Mouse (Mus musculus) midbrain, postnatal 0 days (tissue): Measurements from ENCODE around the gene Fbxw26. TPM values are rescaled to one million over a fixed set of nuclear protein-coding genes. Genes with fewer than 3 reads are reported as not detected.
"Not testable (repeated sequence)": the region's sequence is repeated elsewhere in the genome, so short reads cannot be mapped to it uniquely, and the experiment has no call there.

Experiments
- ATAC-seq: fragments of 200-750 bp; cut with Nextera tagmentation; 2 replicates; pipeline ENCODE4 v1.8.0; 2017; ENCODE audit warnings: moderate number of reproducible peaks, mild to moderate bottlenecking, moderate TSS enrichment, moderate library complexity; ENCODE audit not compliant: low FRiP score
- DNase-seq: peaks from one replicate; pipeline ENCODE4 v3.0.0-alpha.2; 2015; ENCODE audit warnings: low spot score
- H3K27ac ChIP-seq: fragments of 300-500 bp; sonication (generic); 2 replicates; pipeline ENCODE4 v1.5.1; 2014; ENCODE audit warnings: low read depth, mild to moderate bottlenecking, low read length, mixed read lengths
- H3K27me3 ChIP-seq: fragments of 300-500 bp; sonication (generic); 2 replicates; pipeline ENCODE4 v1.6.1; 2014; ENCODE audit warnings: low read length, control low read depth, mixed read lengths; ENCODE audit not compliant: insufficient read depth
- H3K36me3 ChIP-seq: fragments of 300-500 bp; sonication (generic); 2 replicates; pipeline ENCODE4 v1.6.1; 2014; ENCODE audit warnings: low read length, control low read depth, mixed read lengths; ENCODE audit not compliant: insufficient read depth
- H3K4me1 ChIP-seq: fragments of 300-500 bp; sonication (generic); 2 replicates; pipeline ENCODE4 v1.6.1; 2014; ENCODE audit warnings: mild to moderate bottlenecking, control low read depth, antibody characterized with exemption, low read length, mixed read lengths; ENCODE audit not compliant: insufficient read depth
- H3K4me2 ChIP-seq: fragments of 300-500 bp; sonication (generic); 2 replicates; pipeline ENCODE4 v1.6.1; 2014; ENCODE audit warnings: low read depth, mild to moderate bottlenecking, low read length, mixed read lengths; ENCODE audit not compliant: poor library complexity, severe bottlenecking
- H3K4me3 ChIP-seq: fragments of 300-500 bp; sonication (generic); 2 replicates; pipeline ENCODE4 v1.5.1; 2014; ENCODE audit warnings: low read depth, mild to moderate bottlenecking, low read length, moderate library complexity
- H3K9ac ChIP-seq: fragments of 300-500 bp; sonication (generic); replicated peaks from 2 replicates; pipeline ENCODE4 v1.6.1; 2014; ENCODE audit warnings: mild to moderate bottlenecking, low read length, moderate library complexity, mixed read lengths; ENCODE audit not compliant: poor library complexity, severe bottlenecking
- H3K9me3 ChIP-seq: fragments of 300-500 bp; sonication (generic); 2 replicates; pipeline ENCODE4 v1.6.1; 2016; ENCODE audit warnings: low read length, control low read depth
- CTCF ChIP-seq: IDR thresholded peaks from 2 replicates; pipeline ENCODE4 v1.5.1; 2016; ENCODE audit warnings: antibody characterized with exemption, mild to moderate bottlenecking
- WGBS: fragments of 180-500 bp; shearing (Covaris S2); extraction: QIAGEN DNeasy Blood & Tissue Kit; methylation state at CpG from one replicate; pipeline ENCODE4 v1.1.7; 2014; 5-methylcytosine and 5-hydroxymethylcytosine counted together
- polyA plus RNA-seq: library from polyadenylated mRNA; unstranded; fragments of >200 nt; fragmentation: Nextera tagmentation; extraction: Ambion mirVana; gene quantifications from 2 replicates; pipeline ENCODE4 v1.2.1, GENCODE M21; 2015
- total RNA-seq: library from RNA; depleted of rRNA; stranded (reverse); fragments of >200 nt; gene quantifications from 2 replicates; pipeline ENCODE4 v1.2.3, GENCODE M21; 2014; rRNA removed

The Fbxw26 gene
- total RNA-seq (not detected in 2 replicates), polyA plus RNA-seq (not detected in 2 replicates)

GRCm38 (mm10) chr9:109745989-109746388 is at the start of gene Fbxw26:
Gene Fbxw26 (minus strand): TSS chr9:109746089.
- not testable (repeated sequence) for H3K27ac ChIP-seq, H3K4me1 ChIP-seq, H3K4me3 ChIP-seq, H3K4me2 ChIP-seq, DNase-seq, H3K27me3 ChIP-seq, H3K36me3 ChIP-seq, H3K9me3 ChIP-seq, H3K9ac ChIP-seq, ATAC-seq
- 76% methylated on average over 3 of the region's 3 CpGs for WGBS

DNA sequence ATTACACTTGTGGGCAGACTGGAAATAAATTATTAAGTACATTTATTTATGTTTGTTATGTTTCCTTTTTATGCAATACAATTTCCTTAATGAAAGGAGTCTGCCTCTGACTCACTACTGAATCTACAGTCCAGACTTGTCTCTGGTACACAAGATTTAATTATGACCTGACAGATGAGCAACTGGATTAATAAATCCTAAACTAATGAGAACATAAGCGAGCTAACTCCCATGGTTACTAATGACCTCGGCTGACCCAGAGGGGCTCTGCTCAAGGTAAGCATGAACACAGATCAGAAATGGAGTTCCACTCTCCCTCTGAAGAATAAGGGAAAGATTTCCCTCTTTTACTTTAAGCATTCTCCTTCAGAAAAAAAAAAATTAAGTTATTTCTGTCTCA is 49.3 kb upstream of the Fbxw26 start:
- Histone ChIP-seq H3K27me3 (no peaks in the 10 kb centered on the region), H3K4me1 (no peaks in the 10 kb centered on the region), H3K9ac (no peak overlapping the region), H3K9me3 (no peaks in the 10 kb centered on the region), H3K4me3 (no peak overlapping the region), H3K4me2 (no peak overlapping the region), H3K36me3 (no peaks in the 10 kb centered on the region), H3K27ac (no peak overlapping the region)
- 82% methylated on average over 2 of the region's 2 CpGs for WGBS
- TF ChIP-seq CTCF, result no peak
- ATAC-seq (no peak), DNase-seq (no peak)

DNA sequence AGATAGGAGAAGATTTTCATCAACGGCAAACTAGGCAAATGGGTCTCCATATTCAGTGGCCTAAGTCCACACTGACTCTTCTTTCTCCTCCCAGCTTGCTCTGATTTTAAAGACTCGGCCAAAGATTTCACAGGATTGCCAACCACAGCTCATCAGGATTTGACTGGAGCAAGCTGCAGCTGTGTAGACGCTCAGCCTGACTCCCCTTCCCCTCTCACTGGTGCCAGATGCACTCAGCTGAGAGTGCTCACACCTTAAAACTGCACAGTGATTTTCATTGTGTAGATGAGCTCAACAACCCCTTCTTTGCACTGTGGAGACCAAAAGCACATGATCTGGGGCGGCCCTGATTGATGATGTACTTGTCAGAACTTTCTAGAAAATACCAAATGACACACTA is 44.7 kb upstream of the Fbxw26 start, which contains the start of gene Fbxw27:
TSS of gene Fbxw27 (minus strand) at position 101 of the 400 bp plus-strand sequence.
- H3K4me2 ChIP-seq, H3K27me3 ChIP-seq, H3K36me3 ChIP-seq, DNase-seq, H3K4me3 ChIP-seq, ATAC-seq, H3K9ac ChIP-seq, H3K4me1 ChIP-seq, H3K27ac ChIP-seq, H3K9me3 ChIP-seq: not testable (repeated sequence)
- 84% methylated on average over 4 of the region's 4 CpGs for WGBS

DNA sequence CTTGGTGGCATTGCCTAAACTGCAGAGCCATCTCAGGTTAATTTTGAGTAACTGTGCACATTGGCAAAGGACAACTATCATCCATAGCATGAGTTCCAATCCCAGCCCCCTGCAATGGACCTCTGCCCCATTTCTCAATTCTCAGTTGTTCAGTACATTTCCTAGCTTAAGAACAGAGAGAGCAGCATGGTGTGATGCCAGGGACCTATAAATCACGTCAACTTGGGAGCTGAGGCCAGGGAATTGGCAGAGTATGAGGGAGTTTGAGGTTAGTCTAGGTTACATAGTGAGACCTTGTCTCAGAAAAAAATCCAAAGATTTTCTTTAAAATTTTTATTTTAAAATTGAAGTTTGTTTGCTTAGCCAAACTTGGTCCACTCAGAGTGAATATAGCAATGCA is 21.0 kb upstream of the Fbxw26 start:
- not testable (repeated sequence) for H3K36me3 ChIP-seq, H3K9me3 ChIP-seq, H3K4me2 ChIP-seq, H3K9ac ChIP-seq, H3K27ac ChIP-seq, H3K4me1 ChIP-seq, DNase-seq, H3K27me3 ChIP-seq, ATAC-seq, H3K4me3 ChIP-seq
- 75% methylated on average over 1 of the region's 1 CpGs for WGBS

DNA sequence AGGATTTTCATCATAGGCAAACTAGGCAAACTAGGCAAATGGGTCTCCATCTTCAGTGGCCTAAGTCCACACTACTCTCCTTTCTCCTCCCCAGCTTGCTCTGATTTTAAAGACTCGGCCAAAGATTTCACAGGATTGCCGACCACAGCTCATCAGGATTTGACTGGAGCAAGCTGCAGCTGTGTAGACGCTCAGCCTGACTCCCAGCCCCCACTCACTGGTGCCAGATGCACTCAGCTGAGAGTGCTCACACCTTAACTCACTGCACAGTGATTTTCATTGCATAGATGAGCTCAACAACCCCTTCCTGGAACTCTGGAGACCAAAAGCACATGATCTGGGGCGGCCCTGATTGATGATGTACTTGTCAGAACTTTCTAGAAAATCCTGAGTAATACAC is 43.3 kb downstream of the Fbxw26 start, which contains the start of gene Fbxw18:
TSS of gene Fbxw18 (minus strand) at position 101 of the 400 bp plus-strand sequence.
- not testable (repeated sequence) for H3K9me3 ChIP-seq, H3K4me3 ChIP-seq, H3K4me1 ChIP-seq, H3K36me3 ChIP-seq, H3K27me3 ChIP-seq, ATAC-seq, H3K27ac ChIP-seq, DNase-seq, H3K9ac ChIP-seq, H3K4me2 ChIP-seq
- 80% methylated on average over 4 of the region's 4 CpGs for WGBS

DNA sequence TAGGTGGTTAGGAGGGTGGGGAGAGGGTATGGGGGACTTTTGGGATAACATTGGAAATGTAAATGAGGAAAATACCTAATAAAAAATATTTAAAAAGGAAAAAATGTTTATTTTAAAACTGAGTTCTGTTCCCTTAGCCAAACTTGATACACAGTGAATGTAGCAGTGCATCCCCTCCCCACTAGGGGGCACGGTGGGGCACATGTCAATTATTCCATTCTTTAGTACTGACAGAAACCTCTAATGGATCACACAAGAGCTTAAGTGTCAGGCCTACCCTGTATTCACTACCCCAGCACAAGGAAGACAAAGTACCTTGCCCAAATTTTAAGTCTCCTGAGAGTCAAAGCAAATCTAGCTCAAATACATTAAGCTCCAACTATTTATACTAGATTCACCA is 60.6 kb downstream of the Fbxw26 start:
- H3K4me1 ChIP-seq, result no peaks in the 10 kb centered on the region
- TF ChIP-seq CTCF, result peak; percentile 54
- 14% methylated on average over 1 of the region's 1 CpGs for WGBS
- no peaks in the 10 kb centered on the region for H3K9me3 ChIP-seq
- H3K27me3 ChIP-seq, result no peaks in the 10 kb centered on the region
- no peak overlapping the region for H3K4me3 ChIP-seq
- no peak for ATAC-seq
- no peak overlapping the region for H3K4me2 ChIP-seq
- DNase-seq, result no peak
- H3K36me3 ChIP-seq, result no peaks in the 10 kb centered on the region
- H3K9ac ChIP-seq, result no peak overlapping the region
- H3K27ac ChIP-seq, result no peak overlapping the region

Other genes with a start within 250 kb of the Fbxw26 start
- 0.38 TPM in 1 of 2 replicates, not detected in the other for gene Fbxw15, start 177.8 kb downstream of the Fbxw26 start, total RNA-seq
- gene Fbxw15, start 177.8 kb downstream of the Fbxw26 start, polyA plus RNA-seq, result not detected in 2 replicates
- gene Fbxw24, start 120.0 kb downstream of the Fbxw26 start, total RNA-seq, result 0.19 TPM in 1 of 2 replicates, not detected in the other
- 0.17 TPM in 1 of 2 replicates, not detected in the other for gene Fbxw24, start 120.0 kb downstream of the Fbxw26 start, polyA plus RNA-seq
- gene Fbxw25, start 81.4 kb downstream of the Fbxw26 start, total RNA-seq, result 0.28 TPM in 1 of 2 replicates, not detected in the other
- not detected in 2 replicates for gene Fbxw25, start 81.4 kb downstream of the Fbxw26 start, polyA plus RNA-seq
- 0.19 and 0.38 TPM in 2 replicates for gene Fbxw18, start 43.4 kb downstream of the Fbxw26 start, total RNA-seq
- 0.11 TPM in 1 of 2 replicates, not detected in the other for gene Fbxw18, start 43.4 kb downstream of the Fbxw26 start, polyA plus RNA-seq
- gene Fbxw27, start 44.6 kb upstream of the Fbxw26 start, total RNA-seq, result 0.38 TPM in 1 of 2 replicates, not detected in the other
- gene Fbxw27, start 44.6 kb upstream of the Fbxw26 start, polyA plus RNA-seq, result 0.26 TPM in 1 of 2 replicates, not detected in the other
- 0.38 TPM in 1 of 2 replicates, not detected in the other for gene Spink8, start 66.2 kb upstream of the Fbxw26 start, total RNA-seq
- gene Spink8, start 66.2 kb upstream of the Fbxw26 start, polyA plus RNA-seq, result not detected in 2 replicates
- 40.2 and 47.6 TPM in 2 replicates for gene Nme6, start 86.7 kb upstream of the Fbxw26 start, total RNA-seq
- gene Nme6, start 86.7 kb upstream of the Fbxw26 start, polyA plus RNA-seq, result 50.6 and 53.7 TPM in 2 replicates
- gene Camp, start 103.5 kb upstream of the Fbxw26 start, total RNA-seq, result not detected in 2 replicates
- 0.21 and 0.31 TPM in 2 replicates for gene Camp, start 103.5 kb upstream of the Fbxw26 start, polyA plus RNA-seq
- 7.5 and 11.8 TPM in 2 replicates for gene Cdc25a, start 129.5 kb upstream of the Fbxw26 start, total RNA-seq
- 6.7 and 6.8 TPM in 2 replicates for gene Cdc25a, start 129.5 kb upstream of the Fbxw26 start, polyA plus RNA-seq
- gene Map4, start 185.4 kb upstream of the Fbxw26 start, total RNA-seq, result 290 and 293 TPM in 2 replicates
- gene Map4, start 185.4 kb upstream of the Fbxw26 start, polyA plus RNA-seq, result 221 and 225 TPM in 2 replicates